Mouse (Mus musculus): ENCODE results near the gene E330034G19Rik.
A peak's percentile ranks its signal among the peaks of the same experiment; 100 is the strongest.
"Not testable (repeated sequence)": the region's sequence is repeated elsewhere in the genome, so short reads cannot be mapped to it uniquely, and the experiment has no call there.

Gene E330034G19Rik

GRCm38 (mm10) chr14:24347007-24347406, 54.0 kb downstream of the E330034G19Rik start:
- not testable (repeated sequence) for DNase-seq (ENCODE audit: low spot score in 2 of 2)

- DNase-seq (ENCODE audit: low spot score in 2 of 2) = peak; percentile 8 to 54
Observed at GRCm38 (mm10) chr14:24358295-24358951, 65.4 kb downstream of the E330034G19Rik start.

All from spleen, postnatal 10 days (tissue).